Mouse (Mus musculus) bone marrow macrophage, adult 2 months (primary cell): Measurements from ENCODE around the gene Mturn. TPM values are rescaled to one million over a fixed set of nuclear protein-coding genes. Genes with fewer than 3 reads are reported as not detected.
A peak's percentile ranks its signal among the peaks of the same experiment; 100 is the strongest.

ENCODE experiments used
- H3K27ac ChIP-seq: 2 replicates; pipeline ENCODE4 v1.5.1; 2012; ENCODE audit warnings: low read depth, low read length; ENCODE audit not compliant: insufficient read depth
- H3K4me1 ChIP-seq: 2 replicates; pipeline ENCODE4 v1.6.1; 2012; ENCODE audit warnings: low read length; ENCODE audit not compliant: control insufficient read depth, insufficient read depth
- H3K4me3 ChIP-seq: 2 replicates; pipeline ENCODE4 v1.5.1; 2012; ENCODE audit warnings: mild to moderate bottlenecking, low read length, moderate library complexity; ENCODE audit not compliant: insufficient read depth
- CTCF ChIP-seq: IDR thresholded peaks from 2 replicates; pipeline ENCODE4 v1.5.1; 2012; ENCODE audit warnings: low read depth, mild to moderate bottlenecking, low read length, moderate library complexity
- POLR2A ChIP-seq: IDR thresholded peaks from 2 replicates; pipeline ENCODE4 v1.6.1; 2012; ENCODE audit warnings: mild to moderate bottlenecking, low read depth, low read length, borderline replicate concordance
- polyA plus RNA-seq: library from polyadenylated mRNA; stranded (reverse); fragments of >200 nt; gene quantifications from 2 replicates; pipeline ENCODE4 v1.2.4, GENCODE M21; 2012; ENCODE audit not compliant: missing spikeins, insufficient read depth, insufficient read length

Mturn gene
- polyA plus RNA-seq, 1 experiment: 10.2 TPM

DNA sequence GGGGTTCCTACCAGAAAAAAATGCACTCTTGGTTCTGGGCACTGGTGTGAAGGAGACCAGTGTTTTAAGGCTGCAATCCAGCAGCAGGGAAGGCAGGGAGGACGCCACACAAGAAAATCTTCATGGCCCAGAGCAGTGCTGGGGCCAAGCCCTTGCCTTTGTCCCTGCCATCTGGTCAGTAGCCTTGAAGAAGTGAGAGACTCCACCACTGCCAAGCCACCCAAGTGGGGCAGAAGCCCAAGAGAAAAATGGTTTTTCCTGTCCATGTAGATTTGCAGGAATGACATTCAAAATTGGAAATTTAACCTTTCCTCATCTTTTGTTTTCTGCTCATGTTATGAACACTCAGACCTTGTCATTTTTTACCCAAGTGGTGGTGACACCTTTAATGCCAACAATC lies 10.8 kb downstream of the Mturn start:
- Histone ChIP-seq H3K4me1 (no peaks in the 10 kb centered on the region), H3K4me3 (no peak overlapping the region), H3K27ac (no peak overlapping the region)
- TF ChIP-seq CTCF: no peak
- TF ChIP-seq POLR2A: no peak

DNA sequence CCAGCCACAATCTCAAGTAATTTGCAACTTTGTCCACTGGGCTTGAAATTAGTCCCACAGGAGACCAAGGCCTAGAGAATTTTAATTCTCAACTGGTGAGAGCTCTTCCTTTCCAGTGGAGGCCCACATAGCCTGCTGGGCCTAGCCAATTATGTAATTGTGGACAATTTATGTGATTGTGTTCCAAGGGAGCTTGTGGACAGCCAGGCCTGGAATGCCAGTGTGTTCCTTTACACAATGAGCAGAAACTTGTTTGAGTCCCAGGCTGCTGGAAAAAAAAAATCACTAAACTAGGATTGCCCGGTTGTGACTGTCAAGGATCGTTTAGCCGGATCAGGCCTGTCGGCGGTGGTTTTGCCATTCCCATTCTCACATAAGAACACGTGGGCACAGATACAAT lies 11.9 kb downstream of the Mturn start:
- Histone ChIP-seq H3K27ac (no peak overlapping the region), H3K4me3 (no peak overlapping the region), H3K4me1 (no peaks in the 10 kb centered on the region)
- TF ChIP-seq POLR2A (no peak), CTCF (no peak)

- Histone ChIP-seq H3K27ac (no peak overlapping the region), H3K4me3 (peak overlapping the region; percentile 56), H3K4me1 (peaks cover 3% of the 10 kb centered on the region)
- TF ChIP-seq CTCF (no peak), POLR2A (no peak)
Observed at GRCm38 (mm10) chr6:54698691-54699476, 17.5 kb downstream of the Mturn start.

DNA sequence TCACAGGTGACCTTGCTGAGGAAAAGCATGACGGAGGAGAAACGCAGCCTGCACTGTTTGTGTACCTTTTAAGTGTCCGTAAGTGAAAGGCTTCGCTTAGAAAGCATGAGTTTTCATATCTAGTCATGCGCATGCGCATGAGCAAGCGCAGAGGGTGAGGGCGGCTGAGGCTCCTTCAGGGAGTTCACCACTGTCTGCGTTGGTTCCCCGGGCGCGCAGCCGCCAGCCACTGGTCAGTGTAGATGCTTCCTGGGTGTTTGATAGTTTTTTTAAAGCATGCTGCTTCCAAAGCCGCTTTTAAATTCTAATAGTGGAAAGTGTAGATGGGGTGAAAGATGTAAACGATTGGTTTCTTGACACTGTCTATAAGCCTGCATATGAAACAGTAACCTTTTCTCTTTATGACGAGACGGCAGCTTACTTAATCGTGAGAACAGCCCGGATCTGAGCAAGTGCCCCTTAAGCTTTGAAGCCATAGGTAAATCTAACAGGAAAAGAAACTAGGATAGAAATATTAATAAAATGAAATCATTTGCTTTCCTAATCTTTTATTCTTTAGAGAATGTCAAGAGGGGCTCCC lies 18.1 kb downstream of the Mturn start:
- no peak for TF ChIP-seq CTCF
- no peak for TF ChIP-seq POLR2A
- peak overlapping the region; percentile 56 for H3K4me3 ChIP-seq
- H3K4me1 ChIP-seq: peaks cover 3% of the 10 kb centered on the region
- no peak overlapping the region for H3K27ac ChIP-seq

GRCm38 (mm10) chr6:54700516-54700915 lies 19.1 kb downstream of the Mturn start:
- Histone ChIP-seq H3K27ac (no peak overlapping the region), H3K4me1 (peaks cover 3% of the 10 kb centered on the region), H3K4me3 (no peak overlapping the region)
- TF ChIP-seq CTCF: no peak
- TF ChIP-seq POLR2A: no peak

GRCm38 (mm10) chr6:54701901-54702300 lies 20.5 kb downstream of the Mturn start:
- H3K4me1 ChIP-seq: peaks cover 12% of the 10 kb centered on the region
- TF ChIP-seq POLR2A (no peak), CTCF (no peak)
- no peak overlapping the region for H3K4me3 ChIP-seq
- no peak overlapping the region for H3K27ac ChIP-seq

DNA sequence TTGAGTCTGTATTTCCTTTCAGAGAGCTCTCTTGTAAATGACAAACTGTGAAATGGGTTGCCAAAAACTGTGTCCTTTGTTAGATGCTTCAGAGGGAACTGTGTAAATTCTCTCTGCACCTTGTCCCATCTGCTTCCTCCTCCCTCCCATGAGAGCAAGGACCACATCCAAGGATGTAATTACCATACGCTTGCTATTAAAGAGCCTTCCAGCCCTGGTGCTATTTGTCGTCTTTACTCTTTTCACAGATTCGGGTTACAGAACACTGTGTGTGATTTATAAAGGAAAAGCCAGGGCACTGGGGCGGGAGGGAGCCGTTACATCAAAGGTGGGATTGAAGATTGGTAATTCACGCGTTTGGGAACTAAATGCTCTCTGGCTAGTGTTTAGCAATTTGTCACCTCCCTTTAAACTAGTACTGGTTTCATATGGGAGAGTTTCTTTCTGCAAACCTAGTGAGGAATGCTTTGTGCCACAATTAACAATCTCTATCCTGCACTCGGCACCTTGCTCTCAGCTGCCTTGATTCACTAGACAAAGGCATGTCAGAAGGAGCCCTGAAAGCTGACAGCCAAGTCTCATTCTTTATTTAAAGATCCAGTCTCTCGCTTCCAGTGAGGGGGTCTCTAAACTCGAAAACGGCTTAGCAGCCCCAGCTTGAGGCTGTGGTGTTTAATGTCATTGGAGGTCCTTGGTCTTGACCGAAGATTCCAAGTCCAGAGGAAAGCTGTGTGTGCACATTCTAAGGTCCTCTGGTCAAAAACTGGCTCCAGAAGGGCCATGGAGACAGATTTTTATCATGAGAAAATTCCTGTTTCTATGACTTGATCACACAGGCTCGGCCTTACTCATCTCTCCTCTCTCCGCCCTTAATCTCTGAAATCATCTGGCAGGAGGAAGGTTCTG lies 22.5 kb downstream of the Mturn start:
- Histone ChIP-seq H3K27ac (no peak overlapping the region), H3K4me1 (peaks cover 10% of the 10 kb centered on the region), H3K4me3 (no peak overlapping the region)
- no peak for TF ChIP-seq POLR2A
- no peak for TF ChIP-seq CTCF

- H3K27ac ChIP-seq: no peak overlapping the region
- no peak overlapping the region for H3K4me3 ChIP-seq
- H3K4me1 ChIP-seq: peaks cover 10% of the 10 kb centered on the region
- TF ChIP-seq POLR2A: no peak
Observed at GRCm38 (mm10) chr6:54704539-54704845, 23.1 kb downstream of the Mturn start.

GRCm38 (mm10) chr6:54704847-54705246 lies 23.4 kb downstream of the Mturn start:
- Histone ChIP-seq H3K4me3 (no peak overlapping the region), H3K27ac (no peak overlapping the region), H3K4me1 (peaks cover 10% of the 10 kb centered on the region)
- TF ChIP-seq CTCF (no peak), POLR2A (no peak)
